Mouse (Mus musculus): ENCODE results near the gene Szrd1.

Gene Szrd1

DNA sequence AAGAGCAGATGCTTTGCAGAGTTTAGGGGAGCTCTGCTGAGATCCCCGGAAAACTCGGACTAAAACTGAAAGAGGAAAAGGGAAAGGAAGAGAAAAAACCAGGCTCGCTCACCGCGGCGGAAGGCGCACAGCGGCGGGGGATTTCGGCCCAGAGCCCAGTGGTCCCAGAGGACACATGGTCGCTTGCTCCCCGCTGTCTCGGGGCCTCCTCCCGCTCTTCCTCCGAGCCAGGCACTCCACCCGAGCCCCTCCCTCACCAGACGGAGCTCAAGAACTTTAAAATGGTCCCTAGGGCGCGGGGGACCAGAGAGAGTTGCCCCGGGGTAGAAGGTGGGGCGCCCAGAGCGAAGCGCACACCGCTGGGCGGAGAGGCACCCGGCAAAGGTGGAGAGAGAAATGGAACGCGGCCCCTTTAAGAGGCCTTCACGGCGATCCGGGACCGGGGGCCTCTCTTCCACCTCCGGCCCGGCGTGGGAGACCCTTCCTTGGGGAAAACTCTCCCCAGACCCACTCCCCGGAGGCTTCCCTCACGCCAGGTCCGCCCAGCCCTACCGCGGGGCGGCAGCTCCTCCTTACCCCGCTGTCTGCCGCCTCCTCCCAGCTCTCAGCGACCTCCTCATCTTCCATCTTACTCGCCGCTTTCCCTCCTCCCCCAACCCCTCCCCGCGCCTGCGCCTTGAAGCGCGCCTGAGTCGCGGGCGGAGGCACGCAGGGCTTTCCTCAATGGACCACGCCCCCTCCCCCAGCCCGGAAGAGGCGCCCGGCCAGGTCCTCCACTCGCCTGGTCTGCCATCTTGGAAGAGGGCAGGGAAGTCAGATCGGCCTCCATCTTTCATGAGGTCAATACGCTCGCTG is at the start of gene Szrd1:
Gene Szrd1, minus strand, starts transcription at position 660 of the 855 bp plus-strand sequence.
- peak; percentile 99 for DNase-seq (ENCODE audit: low read depth)

DNA sequence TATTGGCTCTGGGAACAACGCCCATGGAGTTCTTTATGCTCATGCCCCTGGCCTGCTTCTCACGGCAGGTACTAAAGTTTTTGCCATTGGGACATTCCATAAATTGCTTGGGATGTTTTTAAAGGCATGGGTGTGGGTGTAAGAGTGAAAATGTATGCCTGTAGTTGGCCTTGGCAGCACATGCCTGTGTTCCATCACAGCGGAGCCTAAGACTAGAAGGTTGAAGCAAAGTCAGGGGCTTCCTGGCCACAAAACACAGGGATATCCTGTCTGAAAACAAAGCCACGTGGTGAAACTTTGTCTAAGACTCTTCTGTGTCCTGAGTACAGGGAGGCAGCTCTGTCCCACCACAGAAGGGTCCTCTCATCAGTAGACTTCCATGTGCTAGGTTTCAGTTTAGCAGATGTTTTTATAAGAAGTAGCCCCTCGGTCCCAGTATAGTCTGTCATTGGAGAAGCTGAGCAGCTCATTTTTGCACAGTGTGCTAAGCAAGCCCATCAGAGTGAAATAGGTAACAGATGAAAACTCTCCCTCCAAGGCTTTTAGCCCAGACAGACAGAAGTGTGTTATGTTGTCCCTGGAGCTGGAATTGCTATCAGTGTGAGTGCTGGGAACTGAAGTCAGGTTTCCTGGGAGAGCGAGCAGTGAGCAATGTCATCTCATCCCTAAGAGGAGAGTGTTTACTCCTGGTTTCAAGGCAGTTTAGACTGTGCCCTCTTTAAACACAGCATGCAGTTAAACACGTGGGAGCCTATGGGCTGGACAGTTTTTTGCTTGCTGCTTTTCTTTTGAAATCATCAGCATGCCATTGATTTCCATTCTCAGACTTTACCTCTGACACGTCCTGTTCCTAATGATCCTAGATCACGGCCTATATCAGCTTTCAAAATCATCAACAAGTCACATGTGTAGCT is 47.6 kb upstream of the Szrd1 start:
- DNase-seq (ENCODE audit: low read depth) = no peak

DNA sequence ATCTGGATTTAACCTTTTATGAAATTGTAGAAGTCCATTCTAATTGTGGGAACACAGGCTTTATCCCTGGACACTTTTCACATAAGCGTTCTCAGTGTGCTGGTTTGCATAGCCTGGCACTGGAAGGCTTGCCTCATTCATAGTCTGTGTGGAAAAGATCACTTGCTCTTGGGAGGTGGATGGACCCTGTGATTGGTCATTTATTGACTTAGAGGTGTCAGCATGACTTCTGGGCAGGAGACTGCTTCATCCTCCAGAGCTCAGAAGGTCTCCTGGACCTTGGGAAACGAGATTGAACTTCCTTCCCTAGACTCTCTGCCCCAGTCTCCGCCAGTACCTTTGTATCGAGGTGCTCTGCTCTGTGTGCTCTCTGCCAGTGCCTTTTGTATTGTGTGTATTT is 44.9 kb upstream of the Szrd1 start:
- DNase-seq (ENCODE audit: low read depth) = no peak

DNA sequence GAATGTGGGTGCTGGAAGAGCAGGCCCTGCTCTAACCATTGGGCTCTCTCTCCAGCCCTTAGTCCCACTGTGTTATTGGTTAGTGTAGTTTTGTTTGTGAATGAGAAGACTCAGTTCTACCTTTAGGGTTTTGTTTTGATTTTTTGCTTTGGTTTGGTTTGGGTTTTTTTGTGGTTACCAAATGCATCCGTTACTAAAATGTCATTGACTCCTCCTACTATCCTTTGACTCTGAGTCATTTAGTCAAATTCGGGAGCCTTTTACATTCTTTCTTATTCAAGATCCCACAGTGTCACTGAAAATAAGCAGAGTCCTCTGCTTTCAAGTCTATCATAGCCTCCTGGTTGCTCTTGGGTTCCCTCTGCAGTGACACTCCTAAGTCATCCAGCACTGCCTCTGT is 44.4 kb upstream of the Szrd1 start:
- DNase-seq (ENCODE audit: low read depth) = peak; percentile 28

DNA sequence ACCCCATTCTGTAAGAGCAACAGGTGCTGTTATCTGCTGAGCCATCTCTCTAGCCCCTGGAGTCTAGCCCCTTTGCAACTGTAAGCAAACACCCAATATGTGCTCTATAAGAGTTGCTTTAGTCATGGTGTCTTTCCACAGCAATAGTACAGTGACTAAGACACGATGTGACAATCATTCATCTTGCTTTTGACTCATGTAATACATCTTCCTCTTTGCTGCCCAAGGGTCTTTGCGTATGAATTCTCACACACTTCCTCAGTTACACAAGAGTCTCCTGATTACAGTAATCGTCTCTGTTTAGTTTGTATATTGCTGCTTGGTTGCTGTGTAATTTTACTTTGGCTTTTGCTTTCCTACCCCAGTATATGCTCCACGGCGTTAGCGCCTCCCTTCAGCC is 42.4 kb upstream of the Szrd1 start:
- peak; percentile 76 for DNase-seq (ENCODE audit: low read depth)

DNA sequence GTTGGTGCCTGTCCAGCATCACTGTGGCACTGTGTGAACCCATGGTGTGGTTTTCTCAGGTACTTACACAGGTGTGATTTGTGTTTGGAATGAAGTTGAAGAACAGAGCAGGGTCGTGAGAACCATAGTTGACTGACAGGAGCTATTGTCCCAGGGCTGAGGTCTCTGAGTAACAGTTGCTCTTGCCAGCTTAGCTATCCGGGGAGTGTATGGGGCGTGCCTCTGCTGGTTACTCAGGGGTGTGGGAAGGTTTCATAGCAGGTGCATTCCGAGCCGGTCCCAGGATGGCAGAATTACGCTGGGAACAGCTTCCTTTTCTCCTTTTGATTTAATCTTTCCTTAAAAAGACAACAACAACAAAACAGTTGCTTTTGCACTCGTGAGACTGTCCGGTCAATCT is 41.3 kb upstream of the Szrd1 start:
- DNase-seq (ENCODE audit: low read depth) = no peak

DNA sequence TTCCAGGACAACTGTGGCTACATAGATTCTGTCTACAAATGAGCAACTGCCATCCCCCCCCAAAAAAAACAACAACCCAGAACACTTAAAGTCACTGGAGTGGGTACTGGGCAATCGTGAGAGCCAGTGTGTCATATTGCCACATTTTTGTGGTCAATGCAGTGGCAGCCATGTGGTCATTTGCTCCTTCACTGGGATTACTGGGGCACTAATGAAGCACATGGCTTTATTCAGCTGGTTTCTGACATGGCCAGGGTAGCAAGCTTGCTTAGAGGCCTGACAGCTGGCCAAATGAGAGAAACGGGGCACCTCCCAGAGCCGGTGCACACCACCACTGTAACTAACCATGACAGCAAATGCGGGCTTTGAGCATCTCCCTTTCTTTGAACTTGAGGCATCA is 38.9 kb upstream of the Szrd1 start:
- DNase-seq (ENCODE audit: low read depth) = peak; percentile 61

GRCm38 (mm10) chr4:141176328-141176838 is 36.8 kb upstream of the Szrd1 start:
- DNase-seq (ENCODE audit: low read depth) = no peak

- no peak for DNase-seq (ENCODE audit: low read depth)
Measured at GRCm38 (mm10) chr4:141175783-141176182, 36.2 kb upstream of the Szrd1 start.

DNA sequence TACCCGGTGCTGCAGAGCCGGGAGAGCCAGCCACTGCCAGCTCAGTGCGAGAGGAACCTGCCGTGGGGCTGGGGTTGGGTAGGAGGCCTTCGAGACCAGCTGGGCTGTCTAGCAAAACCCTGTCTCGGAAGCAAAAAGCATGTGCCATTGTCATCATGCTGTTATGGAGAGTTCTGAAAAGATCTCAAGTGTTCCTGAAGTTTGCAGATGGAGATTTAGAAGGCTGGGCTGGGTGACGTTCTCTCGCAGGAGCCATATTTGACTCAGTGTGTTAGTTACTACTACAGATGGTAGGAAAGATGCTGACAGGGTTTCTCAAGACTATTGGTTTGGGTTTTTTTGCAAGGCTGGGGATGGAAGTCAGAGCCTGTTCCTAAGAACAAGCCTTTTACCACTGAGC is 32.5 kb upstream of the Szrd1 start:
- DNase-seq (ENCODE audit: low read depth) = no peak

DNA sequence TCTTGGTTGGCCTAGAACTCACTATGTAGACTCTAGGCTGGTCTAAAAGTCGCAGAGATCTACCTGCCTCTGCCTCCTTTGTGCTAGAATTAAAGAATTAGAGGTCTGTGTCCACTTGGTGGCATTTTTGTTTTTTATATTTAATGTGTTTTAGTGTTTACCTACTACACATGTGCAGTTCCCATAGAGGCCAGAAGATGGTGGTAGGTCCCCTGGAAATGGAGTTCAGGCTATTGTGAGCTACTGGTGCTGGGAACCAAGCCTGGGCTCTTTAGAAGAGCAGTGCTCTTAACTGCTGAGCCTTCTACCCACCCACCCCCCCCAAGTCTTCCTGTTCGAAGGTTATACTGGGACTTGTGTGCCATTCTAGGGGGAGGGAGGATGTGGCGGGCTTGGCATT is 27.6 kb upstream of the Szrd1 start:
- no peak for DNase-seq (ENCODE audit: low read depth)

- DNase-seq (ENCODE audit: low read depth) = no peak
Measured at GRCm38 (mm10) chr4:141165744-141166292, 26.2 kb upstream of the Szrd1 start.

- no peak for DNase-seq (ENCODE audit: low read depth)
Measured at GRCm38 (mm10) chr4:141163729-141164128, 24.2 kb upstream of the Szrd1 start.

GRCm38 (mm10) chr4:141161699-141162208 is 22.2 kb upstream of the Szrd1 start:
- peak; percentile 25 for DNase-seq (ENCODE audit: low read depth)

DNA sequence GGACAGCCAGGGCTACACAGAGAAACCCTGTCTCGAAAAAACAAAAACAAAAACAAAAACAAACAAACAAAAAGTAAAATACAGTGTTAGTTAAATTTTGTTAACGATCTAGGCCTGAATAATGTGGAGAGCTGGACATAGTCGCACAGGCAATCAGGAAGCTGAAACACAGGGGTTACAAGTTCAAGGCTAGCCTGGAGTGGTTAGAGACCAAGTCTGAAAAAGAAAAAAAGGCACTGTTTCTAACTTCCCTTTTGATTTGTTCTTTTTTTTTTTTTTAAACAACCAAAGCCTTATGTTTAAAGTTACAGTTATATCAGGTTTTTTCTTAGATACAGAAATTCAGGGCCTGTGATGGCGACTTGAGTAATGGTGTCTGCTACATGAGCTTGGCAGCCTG is 20.6 kb upstream of the Szrd1 start:
- DNase-seq (ENCODE audit: low read depth) = peak; percentile 53

GRCm38 (mm10) chr4:141159666-141160065 is 20.1 kb upstream of the Szrd1 start:
- peak; percentile 22 for DNase-seq (ENCODE audit: low read depth)

GRCm38 (mm10) chr4:141159093-141159492 is 19.5 kb upstream of the Szrd1 start:
- no peak for DNase-seq (ENCODE audit: low read depth)

DNA sequence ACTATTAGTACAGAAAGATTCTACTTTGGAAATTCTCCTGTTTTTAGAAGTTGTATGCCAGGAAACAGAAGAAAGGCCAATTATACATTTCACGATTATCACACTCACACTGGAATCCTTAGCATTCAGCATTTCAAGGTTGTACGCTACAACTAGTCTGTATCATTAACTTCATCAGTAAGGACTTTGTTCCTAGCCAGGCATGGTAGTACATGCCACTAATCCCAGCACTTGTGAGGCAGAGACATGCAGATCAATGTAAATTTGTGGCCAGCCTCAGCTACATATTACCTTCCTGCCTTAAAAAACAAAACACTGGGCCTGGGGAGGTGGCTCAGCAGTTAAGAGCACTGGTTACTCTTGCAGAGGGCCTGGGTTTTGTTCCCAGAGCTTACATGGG is 19.0 kb upstream of the Szrd1 start:
- DNase-seq (ENCODE audit: low read depth) = no peak

DNA sequence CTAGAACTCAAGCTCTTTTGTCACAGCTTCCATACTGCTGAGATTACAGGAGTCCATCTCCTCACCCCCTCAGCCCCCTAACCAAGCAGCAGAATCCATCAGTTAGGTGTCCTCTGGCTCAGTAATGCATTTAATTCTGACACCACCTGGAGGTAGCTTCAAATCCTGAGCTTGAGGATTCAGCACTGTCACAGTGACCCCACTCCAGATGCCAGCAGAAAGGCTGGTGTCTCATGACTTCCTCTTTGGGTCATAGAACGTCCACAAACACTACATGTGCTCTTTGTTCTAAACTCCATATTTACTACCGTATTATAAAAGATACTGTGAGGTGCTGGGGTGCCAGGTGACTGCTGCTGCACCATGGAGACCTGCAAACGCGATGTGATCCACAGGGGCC is 17.9 kb upstream of the Szrd1 start:
- peak; percentile 47 for DNase-seq (ENCODE audit: low read depth)

GRCm38 (mm10) chr4:141149116-141149515 is 9.5 kb upstream of the Szrd1 start:
- DNase-seq (ENCODE audit: low read depth) = peak; percentile 47

- peak; percentile 55 for DNase-seq (ENCODE audit: low read depth)
Measured at GRCm38 (mm10) chr4:141148009-141148801, 8.6 kb upstream of the Szrd1 start.

Measured in 416B (cell line).